Mouse (Mus musculus): ENCODE measurements at regions not wholly inside any gene's neighbourhood (a gene's known extent, or its start where the extent isn't known, plus 50 kb on each side); places are given as distances from the start of the nearest gene placed in this dataset.

GRCm38 (mm10) chr6:100149458-100149852 is 137.8 kb downstream of the Rybp start:
- no peak for TF ChIP-seq USF1 (IDR thresholded peaks at IDR 0.05; ENCODE audit: low read depth, low read length)
- no peak for TF ChIP-seq EP300 (IDR thresholded peaks at IDR 0.05; ENCODE audit: low read depth in 1 of 2, low read length in 2 of 2)
- TF ChIP-seq ETS1 (IDR thresholded peaks at IDR 0.05; ENCODE audit: low read depth, low read length), result no peak
- no peak for TF ChIP-seq HCFC1 (IDR thresholded peaks at IDR 0.05; ENCODE audit: low read depth, low read length)
- no peak for TF ChIP-seq E2F4 (IDR thresholded peaks at IDR 0.05; ENCODE audit: borderline replicate concordance, low read depth, low read length)
- no peak for TF ChIP-seq SIN3A (IDR thresholded peaks at IDR 0.05; ENCODE audit: low read length)
- TF ChIP-seq TCF12 (IDR thresholded peaks at IDR 0.05; ENCODE audit: low read depth, low read length), result no peak
- no peak for TF ChIP-seq GATA1 (IDR thresholded peaks at IDR 0.05; ENCODE audit: low read depth, low read length)
- TF ChIP-seq POLR2A (IDR thresholded peaks at IDR 0.05; ENCODE audit: control insufficient read depth in 1 of 2, insufficient read depth in 1 of 2, low read depth in 1 of 2, low read length in 2 of 2, poor library complexity in 1 of 2), result no peak
- TF ChIP-seq ZMIZ1 (IDR thresholded peaks at IDR 0.05; ENCODE audit: low read depth, low read length), result no peak
- no peak for TF ChIP-seq MAFK (IDR thresholded peaks at IDR 0.05; ENCODE audit: borderline replicate concordance, low read depth, low read length)
- TF ChIP-seq ZC3H11A (IDR thresholded peaks at IDR 0.05; ENCODE audit: low read depth, low read length), result no peak
- no peak for TF ChIP-seq MAZ (IDR thresholded peaks at IDR 0.05; ENCODE audit: low read depth, low read length)

Data from MEL (cell line).